Mouse (Mus musculus) stomach, embryonic 14.5 days (tissue): ENCODE results near the gene Pikfyve. TPM values are rescaled to one million over a fixed set of nuclear protein-coding genes. Genes with fewer than 3 reads are reported as not detected.
A peak's percentile ranks its signal among the peaks of the same experiment; 100 is the strongest.

Experiments used
- ATAC-seq: fragments of 200-750 bp; cut with Nextera tagmentation; 2 replicates; pipeline ENCODE4 v1.8.0; 2017; ENCODE audit warnings: low read depth, moderate TSS enrichment; ENCODE audit not compliant: insufficient number of reproducible peaks, insufficient read depth, low FRiP score
- H3K27ac ChIP-seq: fragments of 300-500 bp; sonication (generic); 2 replicates; pipeline ENCODE4 v1.5.1; 2014; ENCODE audit warnings: mild to moderate bottlenecking, low read length, moderate library complexity, mixed read lengths
- H3K27me3 ChIP-seq: fragments of 300-500 bp; sonication (generic); 2 replicates; pipeline ENCODE4 v1.6.1; 2014; ENCODE audit warnings: low read length, control low read depth, mixed read lengths; ENCODE audit not compliant: control insufficient read depth, insufficient read depth
- H3K36me3 ChIP-seq: fragments of 300-500 bp; sonication (generic); 2 replicates; pipeline ENCODE4 v1.6.1; 2014; ENCODE audit warnings: mild to moderate bottlenecking, control low read depth, low read length, moderate library complexity, mixed read lengths; ENCODE audit not compliant: control insufficient read depth, insufficient read depth
- H3K4me1 ChIP-seq: fragments of 300-500 bp; sonication (generic); 2 replicates; pipeline ENCODE4 v1.6.1; 2014; ENCODE audit warnings: low read length, control low read depth, mixed read lengths; ENCODE audit not compliant: control insufficient read depth, insufficient read depth
- H3K4me2 ChIP-seq: fragments of 300-500 bp; sonication (generic); replicated peaks from 2 replicates; pipeline ENCODE4 v1.6.1; 2014; ENCODE audit warnings: low read depth, low read length, control low read depth
- H3K4me3 ChIP-seq: fragments of 300-500 bp; sonication (generic); 2 replicates; pipeline ENCODE4 v1.5.1; 2014; ENCODE audit warnings: low read depth, low read length, control low read depth
- H3K9ac ChIP-seq: fragments of 300-500 bp; sonication (generic); replicated peaks from 2 replicates; pipeline ENCODE4 v1.6.1; 2014; ENCODE audit warnings: low read depth, mild to moderate bottlenecking, control low read depth, low read length, moderate library complexity, mixed read lengths
- H3K9me3 ChIP-seq: fragments of 300-500 bp; sonication (generic); 2 replicates; pipeline ENCODE4 v1.6.1; 2016; ENCODE audit warnings: low read depth, low read length, control low read depth; ENCODE audit not compliant: control insufficient read depth
- WGBS: fragments of 180-500 bp; shearing (Covaris S2); extraction: QIAGEN DNeasy Blood & Tissue Kit; methylation state at CpG from one replicate; pipeline ENCODE4 v1.1.7; 2014; 5-methylcytosine and 5-hydroxymethylcytosine counted together
- polyA plus RNA-seq: library from polyadenylated mRNA; unstranded; fragments of >200 nt; fragmentation: Nextera tagmentation; extraction: Ambion mirVana; gene quantifications from 2 replicates; pipeline ENCODE4 v1.2.1, GENCODE M21; 2014

Pikfyve gene
- polyA plus RNA-seq, 1 experiment from 2014 or later = 18.7 TPM

DNA sequence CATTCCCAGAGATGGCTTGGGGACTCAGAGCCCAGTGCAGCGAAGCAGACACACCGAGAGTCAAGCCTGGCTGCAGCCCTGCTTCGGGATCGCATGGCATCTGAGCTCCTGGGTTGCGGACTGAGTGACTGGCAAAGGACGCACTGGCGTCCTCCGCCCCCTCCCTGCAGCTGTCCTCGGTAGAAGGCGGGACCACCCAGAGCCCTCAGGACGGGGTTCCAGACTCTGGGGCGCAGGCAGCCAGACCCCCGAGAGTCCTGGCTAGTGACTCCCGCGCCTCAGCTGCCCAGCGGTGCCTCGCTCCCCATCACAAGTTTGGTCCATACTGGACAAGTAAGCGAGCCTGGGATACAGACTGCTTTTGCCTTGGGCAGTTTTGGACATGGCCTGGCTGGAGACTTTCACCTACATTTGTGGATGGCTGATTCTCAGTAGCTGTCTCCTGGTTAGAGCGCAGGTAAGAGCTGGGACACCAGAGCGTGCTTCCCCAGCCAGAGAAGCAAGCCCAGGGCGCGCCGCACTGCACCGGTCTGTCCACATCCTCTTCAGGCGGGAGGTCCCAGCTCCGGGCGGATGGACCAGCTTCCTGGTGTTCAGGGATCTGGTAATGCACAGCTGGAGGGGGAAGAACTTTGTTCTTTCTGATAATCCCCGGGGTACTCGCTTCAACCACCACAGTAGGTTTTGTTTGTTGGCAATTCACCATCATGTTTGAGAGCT lies 124.9 kb downstream of the Pikfyve start:
- peaks cover 4% of the 10 kb centered on the region for H3K27me3 ChIP-seq
- H3K9ac ChIP-seq = no peak overlapping the region
- no peaks in the 10 kb centered on the region for H3K4me1 ChIP-seq
- no peaks in the 10 kb centered on the region for H3K36me3 ChIP-seq
- H3K27ac ChIP-seq = no peak overlapping the region
- no peaks in the 10 kb centered on the region for H3K9me3 ChIP-seq
- peak; percentile 42; the same call in 1 of the 2 replicates for ATAC-seq
- H3K4me2 ChIP-seq = peak overlapping the region; percentile 43
- WGBS = 2% methylated on average over 29 of the region's 29 CpGs
- peak overlapping the region; percentile 16; the same call in 1 of the 2 replicates for H3K4me3 ChIP-seq

DNA sequence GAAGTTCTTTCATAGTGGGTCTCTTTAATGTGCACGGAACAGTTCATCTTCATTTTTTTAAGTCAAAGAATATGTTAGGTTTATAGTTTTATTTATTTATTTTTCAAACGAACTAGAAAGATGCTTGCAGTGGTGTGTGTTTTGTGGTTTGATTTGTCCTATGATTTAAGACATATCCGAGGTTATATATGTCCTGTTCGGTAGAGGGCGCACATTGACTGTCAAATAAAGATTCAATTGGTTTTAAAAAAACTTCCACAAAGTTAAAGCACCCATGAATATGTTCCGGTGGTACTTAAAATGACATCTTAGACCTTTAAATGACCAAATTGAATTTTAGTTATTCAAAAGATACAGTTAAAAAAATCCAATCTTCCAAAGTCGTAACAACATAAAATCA lies 125.6 kb downstream of the Pikfyve start:
- Histone ChIP-seq H3K36me3 (no peaks in the 10 kb centered on the region), H3K9ac (no peak overlapping the region), H3K27ac (no peak overlapping the region), H3K9me3 (no peaks in the 10 kb centered on the region), H3K4me1 (no peaks in the 10 kb centered on the region), H3K27me3 (peaks cover 4% of the 10 kb centered on the region), H3K4me2 (no peak overlapping the region), H3K4me3 (no peak overlapping the region)
- WGBS = 11% methylated on average over 7 of the region's 7 CpGs
- ATAC-seq = no peak

DNA sequence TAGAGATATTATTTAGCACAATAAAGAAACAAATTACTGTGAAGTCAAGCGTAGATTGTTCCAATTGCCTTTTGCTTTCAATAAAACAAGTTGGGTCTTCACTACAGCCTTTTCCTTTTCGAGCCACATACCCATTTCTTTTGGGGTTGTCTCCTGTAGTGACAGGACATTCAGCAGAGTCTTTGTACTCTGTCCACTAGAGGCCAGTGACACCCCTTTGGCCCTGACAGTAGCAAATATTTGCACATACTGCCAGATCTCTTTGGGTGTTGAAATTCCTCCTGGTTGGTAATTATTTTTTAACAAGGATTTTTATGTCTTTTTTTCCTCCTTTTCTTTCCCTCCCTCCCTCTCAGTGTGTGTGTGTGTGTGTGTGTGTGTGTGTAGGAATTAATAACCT lies 126.4 kb downstream of the Pikfyve start:
- Histone ChIP-seq H3K9me3 (no peaks in the 10 kb centered on the region), H3K27ac (no peak overlapping the region), H3K36me3 (no peaks in the 10 kb centered on the region), H3K4me1 (no peaks in the 10 kb centered on the region), H3K4me3 (no peak overlapping the region), H3K9ac (no peak overlapping the region), H3K27me3 (peaks cover 4% of the 10 kb centered on the region), H3K4me2 (no peak overlapping the region)
- no peak for ATAC-seq
- WGBS = 64% methylated on average over 2 of the region's 2 CpGs

GRCm38 (mm10) chr1:65314054-65315021 lies 127.9 kb downstream of the Pikfyve start:
- ATAC-seq = no peak
- no peak overlapping the region for H3K4me3 ChIP-seq
- H3K36me3 ChIP-seq = no peaks in the 10 kb centered on the region
- H3K9ac ChIP-seq = no peak overlapping the region
- H3K27ac ChIP-seq = no peak overlapping the region
- H3K4me2 ChIP-seq = no peak overlapping the region
- peaks cover 4% of the 10 kb centered on the region for H3K27me3 ChIP-seq
- 67% methylated on average over 13 of the region's 13 CpGs for WGBS
- no peaks in the 10 kb centered on the region for H3K9me3 ChIP-seq
- H3K4me1 ChIP-seq = no peaks in the 10 kb centered on the region

GRCm38 (mm10) chr1:65315022-65315407 lies 128.5 kb downstream of the Pikfyve start:
- Histone ChIP-seq H3K4me2 (no peak overlapping the region), H3K9me3 (no peaks in the 10 kb centered on the region), H3K27me3 (peaks cover 4% of the 10 kb centered on the region), H3K27ac (no peak overlapping the region), H3K4me3 (no peak overlapping the region), H3K9ac (no peak overlapping the region), H3K36me3 (no peaks in the 10 kb centered on the region), H3K4me1 (no peaks in the 10 kb centered on the region)
- 83% methylated on average over 8 of the region's 8 CpGs for WGBS
- no peak for ATAC-seq

Other genes with a start within 250 kb of the Pikfyve start
- 8.4 and 10.4 TPM in 2 replicates for gene Plekhm3, start 229.9 kb upstream of the Pikfyve start, polyA plus RNA-seq
- gene Akr1cl, start 153.9 kb upstream of the Pikfyve start, polyA plus RNA-seq = 0.32 TPM in 1 of 2 replicates, not detected in the other
- not detected in 2 replicates for gene Cryge, start 135.5 kb upstream of the Pikfyve start, polyA plus RNA-seq
- not detected in 2 replicates for gene Crygd, start 123.2 kb upstream of the Pikfyve start, polyA plus RNA-seq
- not detected in 2 replicates for gene Crygc, start 113.0 kb upstream of the Pikfyve start, polyA plus RNA-seq
- 0.71 TPM in 1 of 2 replicates, not detected in the other for gene Crygb, start 104.4 kb upstream of the Pikfyve start, polyA plus RNA-seq
- not detected in 2 replicates for gene Cryga, start 83.3 kb upstream of the Pikfyve start, polyA plus RNA-seq
- gene Gm28845, start 67.1 kb upstream of the Pikfyve start, polyA plus RNA-seq = not detected in 2 replicates
- 0.29 TPM in 1 of 2 replicates, not detected in the other for gene D630023F18Rik, start 63.5 kb upstream of the Pikfyve start, polyA plus RNA-seq
- 148 and 162 TPM in 2 replicates for gene Idh1, start 183 bp upstream of the Pikfyve start, polyA plus RNA-seq
- gene Pth2r, start 95.4 kb downstream of the Pikfyve start, polyA plus RNA-seq = not detected in 2 replicates